Mouse (Mus musculus) urinary bladder, adult 2 months (tissue): Measurements from ENCODE around the gene Vezf1. TPM values are rescaled to one million over a fixed set of nuclear protein-coding genes. Genes with fewer than 3 reads are reported as not detected.

Source experiments
- DNase-seq: peaks from one replicate; pipeline ENCODE4 v3.0.0; 2022; ENCODE audit warnings: low spot score
- polyA plus RNA-seq: library from polyadenylated mRNA; depleted of rRNA; stranded (reverse); fragments of >200 nt; gene quantifications from 2 replicates; pipeline ENCODE4 v1.2.3, GENCODE M21; 2012; rRNA removed

Gene Vezf1
- polyA plus RNA-seq, 1 experiment = 33.6 TPM

GRCm38 (mm10) chr11:88123731-88124130 is 55.7 kb downstream of the Vezf1 start:
- DNase-seq = no peak

GRCm38 (mm10) chr11:88125483-88125882 is 57.4 kb downstream of the Vezf1 start:
- DNase-seq = no peak

- DNase-seq = no peak
These were observed 58.3 kb downstream of the Vezf1 start for GRCm38 (mm10) chr11:88126306-88126793.

DNA sequence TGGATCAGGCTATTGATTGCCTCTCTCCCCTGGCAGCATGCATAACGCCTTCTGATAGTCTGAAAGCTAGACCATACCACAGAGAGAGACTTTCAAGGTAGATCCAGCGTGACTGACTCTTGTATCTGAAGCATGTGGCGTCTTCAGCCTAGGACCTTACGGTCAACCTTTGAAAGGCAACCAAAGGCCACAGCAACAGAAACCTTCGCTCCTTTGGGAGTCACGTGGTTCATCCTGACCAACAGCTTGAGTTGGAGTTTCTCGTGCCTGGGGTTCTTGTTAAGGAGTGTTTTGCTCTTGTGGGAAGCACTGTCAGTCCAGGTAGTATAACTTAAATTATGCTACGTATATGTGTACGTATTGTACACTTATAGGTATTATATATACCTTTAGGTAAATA is 60.4 kb downstream of the Vezf1 start:
- DNase-seq = no peak

DNA sequence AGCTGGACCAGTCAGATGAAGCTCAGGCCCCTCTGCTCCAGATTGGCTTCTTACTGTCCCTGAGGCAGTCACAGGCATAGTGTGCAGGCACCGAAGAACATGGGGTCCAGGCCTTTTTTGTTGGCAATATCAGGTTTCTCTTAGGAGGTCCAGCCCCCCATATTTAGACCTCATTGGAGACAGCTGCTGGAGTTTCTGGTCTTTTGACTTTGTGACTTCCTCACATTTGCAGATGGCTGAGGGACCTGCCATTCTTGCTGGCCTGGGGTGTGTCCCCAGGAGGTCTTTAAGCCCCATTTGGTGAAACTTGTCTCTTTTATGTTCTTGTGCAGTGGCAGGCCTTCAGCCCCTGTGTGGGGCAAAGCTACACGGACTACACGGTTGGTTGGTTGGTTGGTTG is 61.2 kb downstream of the Vezf1 start:
- DNase-seq = no peak

GRCm38 (mm10) chr11:88129935-88130334 is 61.9 kb downstream of the Vezf1 start:
- DNase-seq = no peak

GRCm38 (mm10) chr11:88131847-88132246 is 63.8 kb downstream of the Vezf1 start:
- no peak for DNase-seq

Other genes with a start within 250 kb of the Vezf1 start
- gene Lpo, start 240.0 kb upstream of the Vezf1 start, polyA plus RNA-seq = not detected in 2 replicates
- gene Mks1, start 215.1 kb upstream of the Vezf1 start, polyA plus RNA-seq = 14.6 and 19.2 TPM in 2 replicates
- gene Epx, start 192.7 kb upstream of the Vezf1 start, polyA plus RNA-seq = not detected in 2 replicates
- not detected in 2 replicates for gene Olfr462, start 176.0 kb upstream of the Vezf1 start, polyA plus RNA-seq
- gene Olfr463, start 170.9 kb upstream of the Vezf1 start, polyA plus RNA-seq = not detected in 2 replicates
- not detected in 2 replicates for gene Olfr464, start 147.3 kb upstream of the Vezf1 start, polyA plus RNA-seq
- 99.3 and 124 TPM in 2 replicates for gene Dynll2, start 80.7 kb upstream of the Vezf1 start, polyA plus RNA-seq
- 240 and 325 TPM in 2 replicates for gene Srsf1, start 20.9 kb upstream of the Vezf1 start, polyA plus RNA-seq
- 62.4 and 86.0 TPM in 2 replicates for gene Cuedc1, start 29.8 kb downstream of the Vezf1 start, polyA plus RNA-seq
- 77.3 and 83.9 TPM in 2 replicates for gene Mrps23, start 136.1 kb downstream of the Vezf1 start, polyA plus RNA-seq
- gene Ccdc182, start 225.8 kb downstream of the Vezf1 start, polyA plus RNA-seq = not detected in 2 replicates